Mouse (Mus musculus) bone marrow macrophage, adult 2 months (primary cell): Measurements from ENCODE around the gene Bmx.

Experiments
- CTCF ChIP-seq: IDR thresholded peaks from 2 replicates; pipeline ENCODE4 v1.5.1; 2012; ENCODE audit warnings: low read depth, mild to moderate bottlenecking, low read length, moderate library complexity
- POLR2A ChIP-seq: IDR thresholded peaks from 2 replicates; pipeline ENCODE4 v1.6.1; 2012; ENCODE audit warnings: mild to moderate bottlenecking, low read depth, low read length, borderline replicate concordance

DNA sequence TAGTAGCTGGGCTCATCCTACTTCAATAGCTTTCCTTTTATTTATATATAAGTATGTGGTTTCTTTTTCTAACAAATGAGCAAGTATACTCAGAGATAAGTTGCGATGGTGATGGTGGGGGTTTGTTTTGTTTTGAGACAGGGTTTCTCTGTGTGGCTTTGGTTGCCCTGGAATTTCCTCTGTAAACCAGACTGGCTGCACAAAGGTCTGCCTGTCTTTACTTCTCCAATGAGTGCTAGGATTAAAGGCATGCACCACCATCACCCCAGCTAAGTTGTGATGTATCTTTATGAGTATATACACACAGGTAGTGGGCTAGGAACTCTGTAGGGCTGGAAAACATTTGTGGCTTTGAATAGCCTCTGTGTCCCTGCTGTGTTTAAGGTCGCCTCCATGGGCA, 11.3 kb downstream of the Bmx start:
- TF ChIP-seq POLR2A (no peak), CTCF (no peak)
